Mouse (Mus musculus): ENCODE data around the gene Phyhd1.

- TF ChIP-seq GATA1 (IDR thresholded peaks at IDR 0.05; ENCODE audit: borderline replicate concordance, low read length) (no peak), FLI1 (IDR thresholded peaks at IDR 0.05; ENCODE audit: low read length) (no peak)
These were observed 49.7 kb upstream of the Phyhd1 start for GRCm38 (mm10) chr2:30216293-30216692.

Data from megakaryocyte, embryonic 14.5 days (primary cell).